Mouse (Mus musculus) erythroid progenitor cell, adult 5-6 weeks (primary cell): Measurements from ENCODE around the gene Cyfip2. TPM values are rescaled to one million over a fixed set of nuclear protein-coding genes. Genes with fewer than 3 reads are reported as not detected.

ENCODE experiments used
- ATAC-seq: replicated peaks from 2 replicates; pipeline ENCODE4 v1.8.0; 2016; ENCODE audit warnings: moderate number of reproducible peaks, mild to moderate bottlenecking, moderate TSS enrichment, inconsistent platforms; ENCODE audit not compliant: poor library complexity, low FRiP score, severe bottlenecking
- total RNA-seq, 2 experiments: library from RNA; stranded (forward) in 1 of 2; stranded (reverse) in 1 of 2; fragments of 150-400 nt in 1 of 2; fragments of 186-747, 209-891 nt in 1 of 2; gene quantifications; 2 replicates each; pipeline versions ENCODE4 v1.2.3 to v1.2.4; 2015 to 2017; ENCODE audit warnings: low replicate concordance in 2 of 2

Gene Cyfip2
- total RNA-seq, 2 experiments from 2014 or later, result 13.5 to 56.6 TPM

GRCm38 (mm10) chr11:46145163-46145875, 167.3 kb downstream of the Cyfip2 start:
- no peak for ATAC-seq

Other genes starting within 250 kb of the Cyfip2 start
- gene Nipal4, start 146.4 kb downstream of the Cyfip2 start, total RNA-seq (2015; ENCODE audit: low replicate concordance), result not detected in 2 replicates
- not detected in 2 replicates for gene Nipal4, start 146.4 kb downstream of the Cyfip2 start, total RNA-seq (2017; ENCODE audit: low replicate concordance)
- gene Fndc9, start 77.3 kb downstream of the Cyfip2 start, total RNA-seq (2015; ENCODE audit: low replicate concordance), result not detected in 2 replicates
- gene Fndc9, start 77.3 kb downstream of the Cyfip2 start, total RNA-seq (2017; ENCODE audit: low replicate concordance), result not detected in 2 replicates
- 3.2 and 5.0 TPM in 2 replicates for gene Itk, start 76.7 kb upstream of the Cyfip2 start, total RNA-seq (2015; ENCODE audit: low replicate concordance)
- 2.2 and 2.9 TPM in 2 replicates for gene Itk, start 76.7 kb upstream of the Cyfip2 start, total RNA-seq (2017; ENCODE audit: low replicate concordance)
- gene Fam71b, start 83.7 kb upstream of the Cyfip2 start, total RNA-seq (2015; ENCODE audit: low replicate concordance), result not detected in 2 replicates
- gene Fam71b, start 83.7 kb upstream of the Cyfip2 start, total RNA-seq (2017; ENCODE audit: low replicate concordance), result not detected in 2 replicates
- gene Med7, start 124.1 kb upstream of the Cyfip2 start, total RNA-seq (2015; ENCODE audit: low replicate concordance), result 125 and 166 TPM in 2 replicates
- 59.0 and 65.5 TPM in 2 replicates for gene Med7, start 124.1 kb upstream of the Cyfip2 start, total RNA-seq (2017; ENCODE audit: low replicate concordance)
- 2.1 TPM in 1 of 2 replicates, not detected in the other for gene Havcr2, start 142.1 kb upstream of the Cyfip2 start, total RNA-seq (2015; ENCODE audit: low replicate concordance)
- 1.5 and 2.5 TPM in 2 replicates for gene Havcr2, start 142.1 kb upstream of the Cyfip2 start, total RNA-seq (2017; ENCODE audit: low replicate concordance)
- not detected in 2 replicates for gene Gm12169, start 211.4 kb upstream of the Cyfip2 start, total RNA-seq (2015; ENCODE audit: low replicate concordance)
- gene Gm12169, start 211.4 kb upstream of the Cyfip2 start, total RNA-seq (2017; ENCODE audit: low replicate concordance), result not detected in 2 replicates